Mouse (Mus musculus): ENCODE results near the gene En1. TPM values are rescaled to one million over a fixed set of nuclear protein-coding genes. Genes with fewer than 3 reads are reported as not detected.

The En1 gene
- not detected in 2 replicates for polyA plus RNA-seq (2015; fragmentation: Nextera tagmentation; extraction: Ambion mirVana)

GRCm38 (mm10) chr1:120602031-120602730, at the start of gene En1:
Gene En1, plus strand, starts transcription at chr1:120602418.
- no peak for ATAC-seq (ENCODE audit: borderline replicate concordance, extremely low read depth, low FRiP score, low TSS enrichment)
- Histone ChIP-seq H3K9me3 (no peaks in the 10 kb centered on the region), H3K27me3 (peaks cover 100% of the 10 kb centered on the region), H3K9ac (peak within 1 kb of the TSS; percentile 34; the same call in 1 of the 2 replicates), H3K4me3 (peak within 1 kb of the TSS; percentile 46), H3K36me3 (no peaks in the 10 kb centered on the region), H3K27ac (no peak within 1 kb of the TSS), H3K4me2 (peak within 1 kb of the TSS; percentile 87), H3K4me1 (peaks cover 22% of the 10 kb centered on the region)
- under 1% methylated on average over 35 of the region's 35 CpGs for WGBS

- Histone ChIP-seq H3K4me2 (no peak overlapping the region), H3K27ac (no peak overlapping the region), H3K4me1 (peaks cover 4% of the 10 kb centered on the region), H3K9ac (no peak overlapping the region), H3K27me3 (no peaks in the 10 kb centered on the region), H3K36me3 (no peaks in the 10 kb centered on the region), H3K9me3 (no peaks in the 10 kb centered on the region), H3K4me3 (no peak overlapping the region)
- ATAC-seq (ENCODE audit: borderline replicate concordance, extremely low read depth, low FRiP score, low TSS enrichment) = no peak
- 69% methylated on average over 15 of the region's 15 CpGs for WGBS
These were observed 45.0 kb upstream of the En1 start for GRCm38 (mm10) chr1:120556926-120557846.

DNA sequence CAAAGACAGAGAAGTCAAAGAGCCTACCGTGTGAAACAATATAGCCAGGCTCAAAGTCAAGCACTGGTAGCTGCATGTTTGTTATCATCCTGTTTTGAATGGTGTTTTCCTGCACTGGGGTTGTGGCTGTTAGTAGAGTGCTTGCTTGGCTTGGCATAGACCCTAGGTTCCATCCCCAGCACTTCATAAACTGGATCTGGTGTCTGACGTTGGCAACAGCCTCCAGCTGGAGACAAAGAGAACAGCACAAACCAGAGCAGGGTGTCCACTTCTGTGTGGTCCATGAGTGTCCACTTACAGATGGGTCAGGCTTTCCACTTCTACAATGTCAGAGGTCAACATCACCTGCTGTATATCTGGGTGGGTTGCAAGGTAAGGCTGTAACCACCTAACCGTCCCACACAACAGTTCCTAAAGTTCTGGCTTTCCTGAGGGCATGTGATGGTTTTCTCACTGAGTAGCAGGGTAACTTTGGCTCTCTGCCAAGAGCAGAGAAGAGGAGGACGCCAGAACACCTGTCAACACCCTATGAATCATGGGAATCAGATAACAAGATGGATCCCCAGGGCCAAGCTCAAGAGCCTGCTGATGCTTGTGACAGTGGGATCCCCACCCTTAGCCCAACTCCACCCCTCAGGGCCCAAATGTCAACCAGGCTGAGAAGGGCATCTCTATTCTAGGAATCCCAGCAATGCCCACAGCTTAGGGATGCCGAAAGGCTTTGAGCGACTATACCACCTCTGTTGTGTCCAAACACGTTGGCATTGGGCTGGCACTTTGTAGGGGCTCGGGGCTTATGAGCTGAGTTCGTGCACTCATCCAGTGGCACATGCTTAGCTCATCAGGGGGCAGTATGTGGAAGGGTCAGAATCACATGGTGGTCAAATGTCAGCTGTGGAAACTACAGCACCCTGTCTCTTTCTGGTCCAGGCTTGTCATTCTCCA, 43.6 kb upstream of the En1 start:
- peak; percentile 44; the same call in 1 of the 2 replicates for ATAC-seq (ENCODE audit: borderline replicate concordance, extremely low read depth, low FRiP score, low TSS enrichment)
- Histone ChIP-seq H3K4me2 (no peak overlapping the region), H3K36me3 (no peaks in the 10 kb centered on the region), H3K4me1 (peaks cover 4% of the 10 kb centered on the region), H3K27me3 (no peaks in the 10 kb centered on the region), H3K27ac (no peak overlapping the region), H3K9me3 (no peaks in the 10 kb centered on the region), H3K9ac (no peak overlapping the region), H3K4me3 (no peak overlapping the region)
- WGBS = 46% methylated on average over 9 of the region's 9 CpGs

DNA sequence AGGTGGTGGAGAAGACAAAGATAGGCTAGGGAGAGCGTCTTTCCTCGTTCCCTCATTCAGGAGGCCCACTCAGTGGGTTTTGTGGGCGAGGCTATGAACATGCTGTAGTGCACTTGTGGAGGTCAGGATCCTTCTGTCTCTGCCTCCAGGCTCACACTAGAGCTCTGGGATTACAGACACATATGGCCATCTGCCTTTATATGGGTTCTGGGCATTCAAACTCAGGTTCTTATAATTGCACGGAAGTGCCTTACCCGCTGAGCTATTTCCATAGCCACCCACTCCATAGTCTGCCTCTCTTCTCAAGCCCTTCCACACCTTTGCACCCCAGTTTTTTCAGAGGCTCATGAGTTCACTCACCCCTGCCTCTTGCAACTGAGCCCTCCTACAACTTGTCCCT, 42.3 kb upstream of the En1 start:
- whole genome bisulfite sequencing = 75% methylated on average over 5 of the region's 5 CpGs

GRCm38 (mm10) chr1:120581306-120581705, 20.9 kb upstream of the En1 start:
- Histone ChIP-seq H3K36me3 (no peaks in the 10 kb centered on the region), H3K9ac (no peak overlapping the region), H3K27me3 (peaks cover 13% of the 10 kb centered on the region), H3K4me3 (no peak overlapping the region), H3K4me1 (no peaks in the 10 kb centered on the region), H3K4me2 (no peak overlapping the region), H3K27ac (no peak overlapping the region), H3K9me3 (no peaks in the 10 kb centered on the region)
- WGBS = 55% methylated on average over 4 of the region's 4 CpGs
- ATAC-seq (ENCODE audit: borderline replicate concordance, extremely low read depth, low FRiP score, low TSS enrichment) = no peak

More for the DNA sequence above, 42.3 kb upstream of the En1 start:
- Histone ChIP-seq H3K4me1 (peaks cover 4% of the 10 kb centered on the region), H3K4me2 (no peak overlapping the region), H3K4me3 (no peak overlapping the region), H3K9me3 (no peaks in the 10 kb centered on the region), H3K27me3 (no peaks in the 10 kb centered on the region), H3K27ac (no peak overlapping the region), H3K9ac (no peak overlapping the region), H3K36me3 (no peaks in the 10 kb centered on the region)
- ATAC-seq (ENCODE audit: borderline replicate concordance, extremely low read depth, low FRiP score, low TSS enrichment) = no peak

GRCm38 (mm10) chr1:120585481-120585880, 16.7 kb upstream of the En1 start:
- no peak for ATAC-seq (ENCODE audit: borderline replicate concordance, extremely low read depth, low FRiP score, low TSS enrichment)
- H3K36me3 ChIP-seq = no peaks in the 10 kb centered on the region
- WGBS = 27% methylated on average over 2 of the region's 2 CpGs
- H3K4me1 ChIP-seq = no peaks in the 10 kb centered on the region
- no peak overlapping the region for H3K4me3 ChIP-seq
- no peaks in the 10 kb centered on the region for H3K9me3 ChIP-seq
- H3K27me3 ChIP-seq = peaks cover 14% of the 10 kb centered on the region
- no peak overlapping the region for H3K27ac ChIP-seq
- no peak overlapping the region for H3K4me2 ChIP-seq
- H3K9ac ChIP-seq = no peak overlapping the region

GRCm38 (mm10) chr1:120586500-120587110, 15.6 kb upstream of the En1 start:
- H3K27me3 ChIP-seq = peaks cover 25% of the 10 kb centered on the region
- no peaks in the 10 kb centered on the region for H3K9me3 ChIP-seq
- H3K27ac ChIP-seq = no peak overlapping the region
- H3K4me3 ChIP-seq = no peak overlapping the region
- no peak for ATAC-seq (ENCODE audit: borderline replicate concordance, extremely low read depth, low FRiP score, low TSS enrichment)
- no peaks in the 10 kb centered on the region for H3K4me1 ChIP-seq
- H3K36me3 ChIP-seq = no peaks in the 10 kb centered on the region
- H3K9ac ChIP-seq = no peak overlapping the region
- no peak overlapping the region for H3K4me2 ChIP-seq
- WGBS = 10% methylated on average over 7 of the region's 7 CpGs

DNA sequence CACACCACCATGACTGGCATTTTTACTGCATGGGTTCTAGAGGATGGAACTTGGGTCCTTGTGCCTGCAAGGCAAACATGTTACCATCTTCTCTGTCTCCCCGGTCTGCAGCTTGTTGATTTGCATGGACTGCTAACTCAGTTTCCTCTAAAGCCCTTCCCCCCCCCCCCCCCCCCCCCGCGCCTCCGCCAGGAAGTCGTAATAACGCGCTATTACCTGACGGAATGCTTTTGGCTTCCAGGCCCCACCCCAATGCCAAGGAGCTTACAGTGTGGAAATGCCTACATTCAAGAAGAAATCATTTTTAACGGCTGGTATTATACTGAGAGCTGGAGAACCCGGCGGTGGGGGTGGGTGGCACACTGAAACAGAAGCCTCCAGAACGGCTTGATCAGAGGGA, 14.8 kb upstream of the En1 start:
- no peaks in the 10 kb centered on the region for H3K4me1 ChIP-seq
- no peaks in the 10 kb centered on the region for H3K36me3 ChIP-seq
- no peak overlapping the region for H3K9ac ChIP-seq
- no peak for ATAC-seq (ENCODE audit: borderline replicate concordance, extremely low read depth, low FRiP score, low TSS enrichment)
- H3K4me3 ChIP-seq = no peak overlapping the region
- H3K9me3 ChIP-seq = no peaks in the 10 kb centered on the region
- WGBS = 51% methylated on average over 10 of the region's 12 CpGs
- H3K27ac ChIP-seq = no peak overlapping the region
- no peak overlapping the region for H3K4me2 ChIP-seq
- H3K27me3 ChIP-seq = peaks cover 33% of the 10 kb centered on the region

GRCm38 (mm10) chr1:120587960-120588359, 14.3 kb upstream of the En1 start:
- H3K9me3 ChIP-seq = no peaks in the 10 kb centered on the region
- no peak for ATAC-seq (ENCODE audit: borderline replicate concordance, extremely low read depth, low FRiP score, low TSS enrichment)
- 71% methylated on average over 4 of the region's 4 CpGs for WGBS
- no peak overlapping the region for H3K9ac ChIP-seq
- no peak overlapping the region for H3K4me2 ChIP-seq
- no peaks in the 10 kb centered on the region for H3K36me3 ChIP-seq
- H3K4me3 ChIP-seq = no peak overlapping the region
- H3K4me1 ChIP-seq = no peaks in the 10 kb centered on the region
- H3K27me3 ChIP-seq = peaks cover 38% of the 10 kb centered on the region
- H3K27ac ChIP-seq = no peak overlapping the region

- no peak overlapping the region for H3K4me2 ChIP-seq
- no peaks in the 10 kb centered on the region for H3K4me1 ChIP-seq
- no peak overlapping the region for H3K9ac ChIP-seq
- peaks cover 39% of the 10 kb centered on the region for H3K27me3 ChIP-seq
- H3K4me3 ChIP-seq = no peak overlapping the region
- no peaks in the 10 kb centered on the region for H3K9me3 ChIP-seq
- no peak overlapping the region for H3K27ac ChIP-seq
- H3K36me3 ChIP-seq = no peaks in the 10 kb centered on the region
- ATAC-seq (ENCODE audit: borderline replicate concordance, extremely low read depth, low FRiP score, low TSS enrichment) = no peak
- 73% methylated on average over 6 of the region's 6 CpGs for WGBS
These were observed 13.7 kb upstream of the En1 start for GRCm38 (mm10) chr1:120588362-120589027.
